Mouse (Mus musculus): ENCODE data around the gene Kcnj12. TPM values are rescaled to one million over a fixed set of nuclear protein-coding genes. Genes with fewer than 3 reads are reported as not detected.

The Kcnj12 gene
- total and polyA plus RNA-seq, 3 experiments, result not detected

GRCm38 (mm10) chr11:61032481-61032880, 10.1 kb downstream of the Kcnj12 start:
- no peak overlapping the region for H3K27ac ChIP-seq (ENCODE audit: control insufficient read depth, low read depth, low read length)
- H3K9me3 ChIP-seq (replicated peaks; ENCODE audit: insufficient read depth, low read length), result no peaks in the 10 kb centered on the region
- TF ChIP-seq POLR2A (IDR thresholded peaks at IDR 0.05; ENCODE audit: control insufficient read depth in 1 of 2, insufficient read depth in 1 of 2, low read depth in 1 of 2, low read length in 2 of 2, poor library complexity in 1 of 2) (no peak), ZNF384 (IDR thresholded peaks at IDR 0.05; ENCODE audit: low read depth, low read length) (no peak), EP300 (IDR thresholded peaks at IDR 0.05; ENCODE audit: low read depth in 1 of 2, low read length in 2 of 2) (no peak), POLR2AphosphoS5 (IDR thresholded peaks at IDR 0.05; ENCODE audit: borderline replicate concordance, low read depth, low read length) (no peak), POLR2AphosphoS2 (IDR thresholded peaks at IDR 0.05; ENCODE audit: low read length) (no peak)
- H3K4me1 ChIP-seq (ENCODE audit: control insufficient read depth in 1 of 2, insufficient read depth in 2 of 2, low read length in 2 of 2), result no peaks in the 10 kb centered on the region
- no peak for DNase-seq (ENCODE audit: low read depth, low spot score)
- H3K36me3 ChIP-seq (ENCODE audit: control insufficient read depth in 1 of 2, insufficient read depth in 2 of 2, low read length in 2 of 2), result no peaks in the 10 kb centered on the region
- H3K9ac ChIP-seq (ENCODE audit: control insufficient read depth, low read depth, low read length, poor library complexity, severe bottlenecking), result no peak overlapping the region
- peaks cover 2 to 4% of the 10 kb centered on the region in 2 experiments for H3K27me3 ChIP-seq (ENCODE audit: control insufficient read depth in 1 of 2, insufficient read depth in 2 of 2, low read length in 2 of 2)
- H3K4me3 ChIP-seq (ENCODE audit: control insufficient read depth in 1 of 2, insufficient read depth in 1 of 2, low read depth in 2 of 2, low read length in 2 of 2), result no peak overlapping the region
- H3K79me2 ChIP-seq (ENCODE audit: control insufficient read depth, insufficient read depth, low read length, poor library complexity), result no peaks in the 10 kb centered on the region

GRCm38 (mm10) chr11:61033160-61033559, 10.8 kb downstream of the Kcnj12 start:
- Histone ChIP-seq H3K27me3 (ENCODE audit: control insufficient read depth in 1 of 2, insufficient read depth in 2 of 2, low read length in 2 of 2) (peaks cover 4% of the 10 kb centered on the region in 2 experiments), H3K9ac (ENCODE audit: control insufficient read depth, low read depth, low read length, poor library complexity, severe bottlenecking) (no peak overlapping the region), H3K9me3 (replicated peaks; ENCODE audit: insufficient read depth, low read length) (no peaks in the 10 kb centered on the region), H3K4me1 (ENCODE audit: control insufficient read depth in 1 of 2, insufficient read depth in 2 of 2, low read length in 2 of 2) (no peaks in the 10 kb centered on the region), H3K36me3 (ENCODE audit: control insufficient read depth in 1 of 2, insufficient read depth in 2 of 2, low read length in 2 of 2) (no peaks in the 10 kb centered on the region), H3K4me3 (ENCODE audit: control insufficient read depth in 1 of 2, insufficient read depth in 1 of 2, low read depth in 2 of 2, low read length in 2 of 2) (no peak overlapping the region), H3K79me2 (ENCODE audit: control insufficient read depth, insufficient read depth, low read length, poor library complexity) (no peaks in the 10 kb centered on the region), H3K27ac (ENCODE audit: control insufficient read depth, low read depth, low read length) (no peak overlapping the region)
- TF ChIP-seq MAFK (IDR thresholded peaks at IDR 0.05; ENCODE audit: borderline replicate concordance, low read depth, low read length), result no peak
- no peak for TF ChIP-seq TAL1 (IDR thresholded peaks at IDR 0.05; ENCODE audit: low read length)
- no peak for TF ChIP-seq ZKSCAN1 (IDR thresholded peaks at IDR 0.05; ENCODE audit: low read depth, low read length)
- TF ChIP-seq CTCF (IDR thresholded peaks at IDR 0.05 in 2 of 3, conservative IDR thresholded peaks at IDR 0.05 in 1 of 3; ENCODE audit: control insufficient read depth in 1 of 3, insufficient read depth in 1 of 3, low read depth in 2 of 3, low read length in 3 of 3, poor library complexity in 1 of 3, severe bottlenecking in 1 of 3), result no peak
- DNase-seq (ENCODE audit: low read depth, low spot score), result no peak

- Histone ChIP-seq H3K4me3 (ENCODE audit: control insufficient read depth in 1 of 2, insufficient read depth in 1 of 2, low read depth in 2 of 2, low read length in 2 of 2) (no peak overlapping the region), H3K4me1 (ENCODE audit: control insufficient read depth in 1 of 2, insufficient read depth in 2 of 2, low read length in 2 of 2) (no peaks in the 10 kb centered on the region), H3K36me3 (ENCODE audit: control insufficient read depth in 1 of 2, insufficient read depth in 2 of 2, low read length in 2 of 2) (no peaks in the 10 kb centered on the region), H3K27me3 (ENCODE audit: control insufficient read depth in 1 of 2, insufficient read depth in 2 of 2, low read length in 2 of 2) (peaks cover 4 to 10% of the 10 kb centered on the region in 2 experiments), H3K9ac (ENCODE audit: control insufficient read depth, low read depth, low read length, poor library complexity, severe bottlenecking) (no peak overlapping the region), H3K27ac (ENCODE audit: control insufficient read depth, low read depth, low read length) (no peak overlapping the region), H3K9me3 (replicated peaks; ENCODE audit: insufficient read depth, low read length) (no peaks in the 10 kb centered on the region), H3K79me2 (ENCODE audit: control insufficient read depth, insufficient read depth, low read length, poor library complexity) (no peaks in the 10 kb centered on the region)
- DNase-seq (ENCODE audit: low read depth, low spot score), result no peak
- TF ChIP-seq ZC3H11A (IDR thresholded peaks at IDR 0.05; ENCODE audit: low read depth, low read length) (no peak), MAX (IDR thresholded peaks at IDR 0.05; ENCODE audit: low read length) (no peak), POLR2A (IDR thresholded peaks at IDR 0.05; ENCODE audit: control insufficient read depth in 1 of 2, insufficient read depth in 1 of 2, low read depth in 1 of 2, low read length in 2 of 2, poor library complexity in 1 of 2) (no peak), BHLHE40 (IDR thresholded peaks at IDR 0.05; ENCODE audit: borderline replicate concordance, low read depth, low read length) (no peak), EP300 (IDR thresholded peaks at IDR 0.05; ENCODE audit: low read depth in 1 of 2, low read length in 2 of 2) (no peak), USF1 (IDR thresholded peaks at IDR 0.05; ENCODE audit: low read depth, low read length) (no peak), JUND (IDR thresholded peaks at IDR 0.05; ENCODE audit: low read depth, low read length) (no peak), GATA1 (IDR thresholded peaks at IDR 0.05; ENCODE audit: low read depth, low read length) (no peak), TCF12 (IDR thresholded peaks at IDR 0.05; ENCODE audit: low read depth, low read length) (no peak), CTCF (IDR thresholded peaks at IDR 0.05 in 2 of 3, conservative IDR thresholded peaks at IDR 0.05 in 1 of 3; ENCODE audit: control insufficient read depth in 1 of 3, insufficient read depth in 1 of 3, low read depth in 2 of 3, low read length in 3 of 3, poor library complexity in 1 of 3, severe bottlenecking in 1 of 3) (no peak), ZNF384 (IDR thresholded peaks at IDR 0.05; ENCODE audit: low read depth, low read length) (no peak), HCFC1 (IDR thresholded peaks at IDR 0.05; ENCODE audit: low read depth, low read length) (no peak), NRF1 (IDR thresholded peaks at IDR 0.05; ENCODE audit: insufficient read depth, low read depth, low read length, poor library complexity, severe bottlenecking) (no peak), USF2 (IDR thresholded peaks at IDR 0.05; ENCODE audit: borderline replicate concordance in 1 of 2, insufficient read depth in 1 of 2, low read depth in 1 of 2, low read length in 2 of 2) (no peak), ZKSCAN1 (IDR thresholded peaks at IDR 0.05; ENCODE audit: low read depth, low read length) (no peak), ELF1 (IDR thresholded peaks at IDR 0.05; ENCODE audit: low read depth, low read length) (no peak)
These were observed 14.3 kb downstream of the Kcnj12 start for GRCm38 (mm10) chr11:61036639-61037038.
